Mouse (Mus musculus) liver, embryonic 13.5 days (tissue): ENCODE measurements at regions not wholly inside any gene's neighbourhood (a gene's known extent, or its start where the extent isn't known, plus 50 kb on each side); places are given as distances from the start of the nearest gene placed in this dataset.

Experiments
- ATAC-seq: fragments of 200-750 bp; cut with Nextera tagmentation; 2 replicates; pipeline ENCODE4 v1.8.0; 2017; ENCODE audit warnings: low read depth, mild to moderate bottlenecking, moderate number of reproducible peaks, moderate library complexity
- DNase-seq: peaks from one replicate; pipeline ENCODE4 v3.0.0; 2022
- H3K27ac ChIP-seq: fragments of 300-500 bp; sonication (generic); 2 replicates; pipeline ENCODE4 v1.5.1; 2015; ENCODE audit warnings: moderate library complexity, mild to moderate bottlenecking, inconsistent platforms
- H3K27me3 ChIP-seq: fragments of 300-500 bp; sonication (generic); 2 replicates; pipeline ENCODE4 v1.6.1; 2015; ENCODE audit warnings: mild to moderate bottlenecking, inconsistent platforms
- H3K36me3 ChIP-seq: fragments of 300-500 bp; sonication (generic); 2 replicates; pipeline ENCODE4 v1.6.1; 2015; ENCODE audit warnings: mild to moderate bottlenecking, inconsistent platforms
- H3K4me1 ChIP-seq: fragments of 300-500 bp; sonication (generic); replicated peaks from 2 replicates; pipeline ENCODE4 v1.6.1; 2015; ENCODE audit warnings: inconsistent platforms
- H3K4me2 ChIP-seq: fragments of 300-500 bp; sonication (generic); 2 replicates; pipeline ENCODE4 v1.6.1; 2015; ENCODE audit warnings: inconsistent platforms, mild to moderate bottlenecking, moderate library complexity
- H3K4me3 ChIP-seq: fragments of 300-500 bp; sonication (generic); replicated peaks from 2 replicates; pipeline ENCODE4 v1.5.1; 2015; ENCODE audit warnings: mild to moderate bottlenecking, inconsistent platforms
- H3K9ac ChIP-seq: fragments of 300-500 bp; sonication (generic); 2 replicates; pipeline ENCODE4 v1.6.1; 2015; ENCODE audit warnings: mild to moderate bottlenecking, inconsistent platforms
- H3K9me3 ChIP-seq: fragments of 300-500 bp; sonication (generic); replicated peaks from 2 replicates; pipeline ENCODE4 v1.6.1; 2016; ENCODE audit warnings: inconsistent platforms
- WGBS: fragments of 180-500 bp; shearing (Covaris S2); methylation state at CpG from one replicate; pipeline ENCODE4 v1.1.7; 2015; ENCODE audit not compliant: insufficient replicate concordance; 5-methylcytosine and 5-hydroxymethylcytosine counted together

GRCm38 (mm10) chr9:43568851-43569250 is 174.9 kb upstream of the Nectin1 start:
- DNase-seq (no peak), ATAC-seq (no peak)
- H3K4me1 ChIP-seq: no peaks in the 10 kb centered on the region
- no peak overlapping the region for H3K4me2 ChIP-seq
- H3K9me3 ChIP-seq: no peaks in the 10 kb centered on the region
- H3K27me3 ChIP-seq: no peaks in the 10 kb centered on the region
- H3K36me3 ChIP-seq: no peaks in the 10 kb centered on the region
- H3K4me3 ChIP-seq: no peak overlapping the region
- no peak overlapping the region for H3K27ac ChIP-seq
- H3K9ac ChIP-seq: no peak overlapping the region
- 41% methylated on average over 4 of the region's 4 CpGs for WGBS

GRCm38 (mm10) chr9:43571086-43571485 is 172.7 kb upstream of the Nectin1 start:
- Histone ChIP-seq H3K27me3 (no peaks in the 10 kb centered on the region), H3K27ac (no peak overlapping the region), H3K4me2 (no peak overlapping the region), H3K9ac (no peak overlapping the region), H3K4me1 (no peaks in the 10 kb centered on the region), H3K36me3 (no peaks in the 10 kb centered on the region), H3K9me3 (no peaks in the 10 kb centered on the region), H3K4me3 (no peak overlapping the region)
- 45% methylated on average over 6 of the region's 6 CpGs for WGBS
- no peak for ATAC-seq
- no peak for DNase-seq

GRCm38 (mm10) chr9:43575659-43576058 is 168.1 kb upstream of the Nectin1 start:
- H3K9ac ChIP-seq: no peak overlapping the region
- DNase-seq (no peak), ATAC-seq (no peak)
- no peak overlapping the region for H3K27ac ChIP-seq
- WGBS: 63% methylated on average over 6 of the region's 6 CpGs
- no peaks in the 10 kb centered on the region for H3K27me3 ChIP-seq
- no peaks in the 10 kb centered on the region for H3K4me1 ChIP-seq
- no peaks in the 10 kb centered on the region for H3K9me3 ChIP-seq
- no peak overlapping the region for H3K4me2 ChIP-seq
- H3K36me3 ChIP-seq: no peaks in the 10 kb centered on the region
- no peak overlapping the region for H3K4me3 ChIP-seq

GRCm38 (mm10) chr9:43580653-43581052 is 163.1 kb upstream of the Nectin1 start:
- Histone ChIP-seq H3K4me3 (no peak overlapping the region), H3K36me3 (no peaks in the 10 kb centered on the region), H3K27me3 (no peaks in the 10 kb centered on the region), H3K27ac (no peak overlapping the region), H3K9ac (no peak overlapping the region), H3K4me1 (no peaks in the 10 kb centered on the region), H3K4me2 (no peak overlapping the region), H3K9me3 (no peaks in the 10 kb centered on the region)
- 37% methylated on average over 6 of the region's 6 CpGs for WGBS
- DNase-seq (no peak), ATAC-seq (no peak)

- DNase-seq (no peak), ATAC-seq (no peak)
- Histone ChIP-seq H3K4me2 (no peak overlapping the region), H3K4me1 (no peaks in the 10 kb centered on the region), H3K4me3 (no peak overlapping the region), H3K36me3 (no peaks in the 10 kb centered on the region), H3K27me3 (no peaks in the 10 kb centered on the region), H3K9me3 (no peaks in the 10 kb centered on the region), H3K9ac (no peak overlapping the region), H3K27ac (no peak overlapping the region)
- 72% methylated on average over 6 of the region's 6 CpGs for WGBS
These were observed 158.2 kb upstream of the Nectin1 start for GRCm38 (mm10) chr9:43585616-43586015.

GRCm38 (mm10) chr9:43593236-43593635 is 150.5 kb upstream of the Nectin1 start:
- Histone ChIP-seq H3K27me3 (no peaks in the 10 kb centered on the region), H3K36me3 (no peaks in the 10 kb centered on the region), H3K4me2 (no peak overlapping the region), H3K9ac (no peak overlapping the region), H3K27ac (no peak overlapping the region), H3K9me3 (no peaks in the 10 kb centered on the region), H3K4me3 (no peak overlapping the region), H3K4me1 (no peaks in the 10 kb centered on the region)
- no peak for ATAC-seq
- DNase-seq: no peak
- 54% methylated on average over 6 of the region's 6 CpGs for WGBS

GRCm38 (mm10) chr9:43594814-43595213 is 149.0 kb upstream of the Nectin1 start:
- Histone ChIP-seq H3K4me3 (no peak overlapping the region), H3K9ac (no peak overlapping the region), H3K27me3 (no peaks in the 10 kb centered on the region), H3K4me2 (no peak overlapping the region), H3K27ac (no peak overlapping the region), H3K36me3 (no peaks in the 10 kb centered on the region), H3K4me1 (no peaks in the 10 kb centered on the region), H3K9me3 (no peaks in the 10 kb centered on the region)
- WGBS: 51% methylated on average over 3 of the region's 3 CpGs
- ATAC-seq (no peak), DNase-seq (no peak)

- Histone ChIP-seq H3K27ac (no peak overlapping the region), H3K4me3 (no peak overlapping the region), H3K9me3 (no peaks in the 10 kb centered on the region), H3K36me3 (no peaks in the 10 kb centered on the region), H3K4me1 (no peaks in the 10 kb centered on the region), H3K27me3 (no peaks in the 10 kb centered on the region), H3K4me2 (no peak overlapping the region), H3K9ac (no peak overlapping the region)
- no peak for ATAC-seq
- DNase-seq: no peak
- WGBS: 53% methylated on average over 4 of the region's 4 CpGs
These were observed 148.3 kb upstream of the Nectin1 start for GRCm38 (mm10) chr9:43595461-43595860.

GRCm38 (mm10) chr9:43600396-43600795 is 143.4 kb upstream of the Nectin1 start:
- Histone ChIP-seq H3K36me3 (no peaks in the 10 kb centered on the region), H3K9ac (no peak overlapping the region), H3K4me2 (no peak overlapping the region), H3K27me3 (no peaks in the 10 kb centered on the region), H3K4me3 (no peak overlapping the region), H3K9me3 (no peaks in the 10 kb centered on the region), H3K4me1 (no peaks in the 10 kb centered on the region; the same call in 1 of the 2 replicates), H3K27ac (no peak overlapping the region)
- 43% methylated on average over 2 of the region's 2 CpGs for WGBS
- no peak for ATAC-seq
- no peak for DNase-seq

GRCm38 (mm10) chr9:43617632-43618031 is 126.2 kb upstream of the Nectin1 start:
- H3K36me3 ChIP-seq: no peaks in the 10 kb centered on the region
- DNase-seq: no peak
- H3K4me3 ChIP-seq: no peak overlapping the region
- no peak for ATAC-seq
- no peak overlapping the region for H3K9ac ChIP-seq
- H3K27ac ChIP-seq: no peak overlapping the region
- H3K4me2 ChIP-seq: no peak overlapping the region
- WGBS: 33% methylated on average over 12 of the region's 12 CpGs
- no peaks in the 10 kb centered on the region for H3K9me3 ChIP-seq
- no peaks in the 10 kb centered on the region for H3K27me3 ChIP-seq
- H3K4me1 ChIP-seq: no peaks in the 10 kb centered on the region

GRCm38 (mm10) chr9:43627558-43627957 is 116.2 kb upstream of the Nectin1 start:
- 25% methylated on average over 4 of the region's 4 CpGs for WGBS
- Histone ChIP-seq H3K9me3 (no peaks in the 10 kb centered on the region), H3K9ac (no peak overlapping the region), H3K27ac (no peak overlapping the region), H3K27me3 (no peaks in the 10 kb centered on the region), H3K4me1 (no peaks in the 10 kb centered on the region), H3K36me3 (no peaks in the 10 kb centered on the region), H3K4me3 (no peak overlapping the region), H3K4me2 (no peak overlapping the region)
- no peak for DNase-seq
- no peak for ATAC-seq

- Histone ChIP-seq H3K4me1 (no peaks in the 10 kb centered on the region), H3K36me3 (no peaks in the 10 kb centered on the region), H3K9me3 (no peaks in the 10 kb centered on the region), H3K27me3 (no peaks in the 10 kb centered on the region), H3K4me2 (no peak overlapping the region), H3K4me3 (no peak overlapping the region), H3K9ac (no peak overlapping the region), H3K27ac (no peak overlapping the region)
- DNase-seq (peak; percentile 4), ATAC-seq (no peak)
- WGBS: 28% methylated on average over 11 of the region's 11 CpGs
These were observed 115.0 kb upstream of the Nectin1 start for GRCm38 (mm10) chr9:43628786-43629185.
